Mouse (Mus musculus) liver, adult 2 months (tissue): ENCODE data around the gene Pak1ip1.

Experiments
- CTCF ChIP-seq: fragments of 200-500 bp; IDR thresholded peaks from 2 replicates; pipeline ENCODE4 v1.5.1; 2011; ENCODE audit warnings: low read depth, low read length, control low read depth
- POLR2A ChIP-seq: fragments of 200-500 bp; IDR thresholded peaks from 2 replicates; pipeline ENCODE4 v1.6.1; 2011; ENCODE audit warnings: low read length, control low read depth; ENCODE audit not compliant: insufficient read depth; ENCODE audit errors: extremely low read depth

GRCm38 (mm10) chr13:40971831-40972230 is 29.0 kb upstream of the Pak1ip1 start:
- no peak for TF ChIP-seq CTCF
- TF ChIP-seq POLR2A, result no peak
